Mouse (Mus musculus) MEL (cell line): ENCODE measurements at regions not wholly inside any gene's neighbourhood (a gene's known extent, or its start where the extent isn't known, plus 50 kb on each side); places are given as distances from the start of the nearest gene placed in this dataset.

Source experiments
- DNase-seq: peaks from one replicate; pipeline ENCODE4 v3.0.0; 2011; ENCODE audit warnings: low read depth, low spot score
- H3K27ac ChIP-seq: 2 replicates; pipeline ENCODE4 v1.5.1; 2012; ENCODE audit warnings: low read depth, mild to moderate bottlenecking, control low read depth, low read length, moderate library complexity; ENCODE audit not compliant: control insufficient read depth
- H3K27me3 ChIP-seq, 2 experiments: fragments of 150-350 bp in 1 of 2; sonication (generic) in 1 of 2; 2 replicates each; pipeline ENCODE4 v1.6.1; 2012; ENCODE audit warnings: low read length in 2 of 2, mild to moderate bottlenecking in 2 of 2, improper control_type of control experiment in 1 of 2, moderate library complexity in 1 of 2; ENCODE audit not compliant: insufficient read depth in 2 of 2, control insufficient read depth in 1 of 2
- H3K36me3 ChIP-seq, 2 experiments: 2 replicates each; pipeline ENCODE4 v1.6.1; 2012 to 2014; ENCODE audit warnings: low read length in 2 of 2, improper control_type of control experiment in 1 of 2, inconsistent platforms in 1 of 2, mild to moderate bottlenecking in 1 of 2; ENCODE audit not compliant: insufficient read depth in 2 of 2, control insufficient read depth in 1 of 2
- H3K4me1 ChIP-seq, 2 experiments: fragments of 150-350 bp in 1 of 2; sonication (generic) in 1 of 2; 2 replicates each; pipeline ENCODE4 v1.6.1; 2012; ENCODE audit warnings: low read length in 2 of 2, improper control_type of control experiment in 1 of 2, mild to moderate bottlenecking in 1 of 2; ENCODE audit not compliant: insufficient read depth in 2 of 2, control insufficient read depth in 1 of 2
- H3K4me3 ChIP-seq, 2 experiments: fragments of 150-350 bp in 1 of 2; sonication (generic) in 1 of 2; 2 replicates each; pipeline ENCODE4 v1.5.1; 2012; ENCODE audit warnings: low read depth in 2 of 2, low read length in 2 of 2, mild to moderate bottlenecking in 2 of 2, moderate library complexity in 2 of 2, control low read depth in 1 of 2, improper control_type of control experiment in 1 of 2; ENCODE audit not compliant: control insufficient read depth in 1 of 2, insufficient read depth in 1 of 2
- H3K79me2 ChIP-seq: 2 replicates; pipeline ENCODE4 v1.6.1; 2012; ENCODE audit warnings: mild to moderate bottlenecking, low read length, moderate library complexity; ENCODE audit not compliant: control insufficient read depth, poor library complexity, insufficient read depth
- H3K9ac ChIP-seq: 2 replicates; pipeline ENCODE4 v1.6.1; 2012; ENCODE audit warnings: low read depth, mild to moderate bottlenecking, control low read depth, low read length, moderate library complexity; ENCODE audit not compliant: control insufficient read depth, poor library complexity, severe bottlenecking
- H3K9me3 ChIP-seq: fragments of 150-350 bp; sonication (generic); replicated peaks from 2 replicates; pipeline ENCODE4 v1.6.1; 2012; ENCODE audit warnings: mild to moderate bottlenecking, low read length, improper control_type of control experiment, moderate library complexity; ENCODE audit not compliant: insufficient read depth
- CHD2 ChIP-seq: IDR thresholded peaks from 2 replicates; pipeline ENCODE4 v1.6.1; 2011; ENCODE audit warnings: low read length, improper control_type of control experiment
- CTCF ChIP-seq, 3 experiments: IDR thresholded peaks in 2 of 3; conservative IDR thresholded peaks in 1 of 3; 2 replicates each; pipeline ENCODE4 v1.5.1; 2011 to 2012; ENCODE audit warnings: low read length in 3 of 3, low read depth in 2 of 3, mild to moderate bottlenecking in 2 of 3, improper control_type of control experiment in 1 of 3, inconsistent platforms in 1 of 3, mixed read lengths in 1 of 3, moderate library complexity in 1 of 3; ENCODE audit not compliant: control insufficient read depth in 1 of 3, insufficient read depth in 1 of 3, poor library complexity in 1 of 3, severe bottlenecking in 1 of 3
- E2F4 ChIP-seq: IDR thresholded peaks from 2 replicates; pipeline ENCODE4 v1.6.1; 2011; ENCODE audit warnings: low read depth, low read length, improper control_type of control experiment, borderline replicate concordance
- ELF1 ChIP-seq: IDR thresholded peaks from 2 replicates; pipeline ENCODE4 v1.6.1; 2014; ENCODE audit warnings: low read depth, mild to moderate bottlenecking, inconsistent platforms, low read length, improper control_type of control experiment, moderate library complexity
- EP300 ChIP-seq, 2 experiments: IDR thresholded peaks; 2 replicates each; pipeline ENCODE4 v1.6.1; 2011; ENCODE audit warnings: improper control_type of control experiment in 2 of 2, low read length in 2 of 2, low read depth in 1 of 2, mild to moderate bottlenecking in 1 of 2
- ETS1 ChIP-seq: IDR thresholded peaks from 2 replicates; pipeline ENCODE4 v1.6.1; 2012; ENCODE audit warnings: low read depth, mild to moderate bottlenecking, inconsistent platforms, low read length, improper control_type of control experiment, moderate library complexity
- GABPA ChIP-seq: IDR thresholded peaks from 2 replicates; pipeline ENCODE4 v1.6.1; 2012; ENCODE audit warnings: low read depth, mild to moderate bottlenecking, inconsistent platforms, low read length, improper control_type of control experiment, moderate library complexity
- GATA1 ChIP-seq: IDR thresholded peaks from 2 replicates; pipeline ENCODE4 v1.6.1; 2011; ENCODE audit warnings: low read depth, low read length, improper control_type of control experiment
- JUND ChIP-seq: IDR thresholded peaks from 2 replicates; pipeline ENCODE4 v1.6.1; 2011; ENCODE audit warnings: low read depth, mild to moderate bottlenecking, improper control_type of control experiment, low read length
- KAT2A ChIP-seq: conservative IDR thresholded peaks from 2 replicates; pipeline ENCODE4 v1.6.1; 2012; ENCODE audit warnings: low read depth, low read length, improper control_type of control experiment, inconsistent platforms
- MAX ChIP-seq: IDR thresholded peaks from 2 replicates; pipeline ENCODE4 v1.6.1; 2011; ENCODE audit warnings: low read length, improper control_type of control experiment
- MAZ ChIP-seq: IDR thresholded peaks from 2 replicates; pipeline ENCODE4 v1.6.1; 2012; ENCODE audit warnings: low read depth, mild to moderate bottlenecking, inconsistent platforms, low read length, improper control_type of control experiment
- MEF2A ChIP-seq: IDR thresholded peaks from 2 replicates; pipeline ENCODE4 v1.6.1; 2014; ENCODE audit warnings: low read depth, mild to moderate bottlenecking, inconsistent platforms, low read length, improper control_type of control experiment; ENCODE audit not compliant: poor library complexity, insufficient replicate concordance, severe bottlenecking; ENCODE audit errors: extremely low read depth
- POLR2A ChIP-seq, 2 experiments: IDR thresholded peaks; 2 replicates each; pipeline ENCODE4 v1.6.1; 2011 to 2012; ENCODE audit warnings: low read length in 2 of 2, mild to moderate bottlenecking in 2 of 2, control low read depth in 1 of 2, improper control_type of control experiment in 1 of 2, low read depth in 1 of 2, moderate library complexity in 1 of 2; ENCODE audit not compliant: control insufficient read depth in 1 of 2, insufficient read depth in 1 of 2, poor library complexity in 1 of 2
- POLR2AphosphoS2 ChIP-seq: IDR thresholded peaks from 2 replicates; pipeline ENCODE4 v1.6.1; 2011; ENCODE audit warnings: low read length, improper control_type of control experiment
- RAD21 ChIP-seq: IDR thresholded peaks from 2 replicates; pipeline ENCODE4 v1.6.1; 2011; ENCODE audit warnings: mild to moderate bottlenecking, low read depth, low read length, improper control_type of control experiment
- TAL1 ChIP-seq: IDR thresholded peaks from 2 replicates; pipeline ENCODE4 v1.6.1; 2012; ENCODE audit warnings: mild to moderate bottlenecking, inconsistent platforms, low read length, moderate library complexity, mixed read lengths
- TCF12 ChIP-seq: IDR thresholded peaks from 2 replicates; pipeline ENCODE4 v1.6.1; 2014; ENCODE audit warnings: low read depth, mild to moderate bottlenecking, inconsistent platforms, low read length, improper control_type of control experiment, moderate library complexity
- UBTF ChIP-seq: IDR thresholded peaks from 2 replicates; pipeline ENCODE4 v1.6.1; 2012; ENCODE audit warnings: low read depth, mild to moderate bottlenecking, inconsistent platforms, low read length, improper control_type of control experiment, moderate library complexity, borderline replicate concordance; ENCODE audit not compliant: insufficient read depth
- USF1 ChIP-seq: IDR thresholded peaks from 2 replicates; pipeline ENCODE4 v1.6.1; 2014; ENCODE audit warnings: low read depth, mild to moderate bottlenecking, inconsistent platforms, low read length, improper control_type of control experiment, moderate library complexity
- USF2 ChIP-seq, 2 experiments: IDR thresholded peaks; 2 replicates each; pipeline ENCODE4 v1.6.1; 2011 to 2012; ENCODE audit warnings: improper control_type of control experiment in 2 of 2, low read length in 2 of 2, borderline replicate concordance in 1 of 2, inconsistent platforms in 1 of 2, low read depth in 1 of 2, mild to moderate bottlenecking in 1 of 2; ENCODE audit not compliant: insufficient read depth in 1 of 2
- ZKSCAN1 ChIP-seq: IDR thresholded peaks from 2 replicates; pipeline ENCODE4 v1.6.1; 2012; ENCODE audit warnings: low read depth, mild to moderate bottlenecking, inconsistent platforms, low read length, improper control_type of control experiment, moderate library complexity
- ZMIZ1 ChIP-seq: IDR thresholded peaks from 2 replicates; pipeline ENCODE4 v1.6.1; 2012; ENCODE audit warnings: low read depth, mild to moderate bottlenecking, inconsistent platforms, low read length, improper control_type of control experiment, moderate library complexity
- ZNF384 ChIP-seq: IDR thresholded peaks from 2 replicates; pipeline ENCODE4 v1.6.1; 2012; ENCODE audit warnings: low read depth, mild to moderate bottlenecking, inconsistent platforms, low read length, improper control_type of control experiment

DNA sequence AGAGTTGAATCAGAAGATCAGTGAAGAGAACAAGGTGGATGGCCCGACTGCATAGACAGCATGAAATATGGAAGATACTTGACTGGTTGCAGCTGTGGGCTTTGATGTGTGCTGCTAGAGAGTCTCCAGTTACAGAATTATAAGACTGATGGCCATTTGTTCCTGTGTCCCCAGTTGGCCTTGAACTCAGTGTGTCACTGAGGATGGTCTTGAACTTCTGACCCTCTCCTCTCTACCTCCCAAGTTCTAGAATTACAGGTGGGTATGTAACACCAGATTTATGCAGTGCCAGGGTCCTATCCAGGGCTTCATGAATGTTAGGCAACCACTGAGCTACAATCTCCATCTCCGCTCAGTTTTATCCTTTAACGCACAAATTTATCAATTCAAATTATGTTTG lies 146.1 kb downstream of the Basp1 start:
- no peak for DNase-seq

DNA sequence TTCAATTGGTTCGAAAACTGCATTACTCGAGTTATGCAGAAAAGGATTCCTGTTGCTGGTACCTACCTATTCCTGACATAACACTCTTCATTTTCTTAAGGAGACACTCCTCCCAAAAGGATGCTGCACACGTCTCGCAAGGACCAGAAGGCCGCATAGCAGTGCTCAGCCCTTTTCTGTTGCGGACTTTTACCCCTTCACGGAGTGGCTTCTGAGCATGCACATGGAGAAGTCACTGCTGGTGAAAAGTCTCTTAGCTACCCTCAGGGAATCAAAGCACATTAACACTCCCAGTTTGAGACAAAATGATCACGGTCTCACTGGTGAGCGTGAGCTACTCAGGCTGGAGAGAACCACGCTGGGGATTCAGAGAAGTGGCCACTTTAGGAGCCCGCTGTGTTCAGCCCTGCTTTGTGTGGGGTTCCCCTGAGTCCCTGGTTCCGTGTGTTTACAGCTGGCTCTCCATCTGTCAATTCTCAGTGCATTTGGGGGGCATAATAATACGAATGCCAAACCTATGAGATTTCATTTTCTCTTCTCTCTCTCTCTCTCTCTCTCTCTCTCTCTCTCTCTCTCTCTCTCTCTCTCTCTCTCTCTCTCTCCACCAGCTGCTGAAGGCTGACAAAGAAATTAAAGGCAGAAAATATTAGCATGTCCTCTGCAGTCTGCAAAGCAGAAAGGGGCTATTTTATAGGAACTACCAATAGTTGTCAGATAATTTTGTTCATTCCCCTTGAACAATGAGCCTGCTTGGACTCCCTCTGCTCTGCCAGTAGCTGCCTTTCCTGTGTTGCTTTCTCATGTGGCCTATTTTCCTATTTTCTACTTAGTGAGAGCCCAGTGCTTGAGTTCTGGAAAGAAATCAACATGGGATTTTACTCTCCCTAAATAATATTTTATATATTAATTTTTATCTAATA lies 160.7 kb downstream of the Basp1 start:
- Histone ChIP-seq H3K79me2 (no peaks in the 10 kb centered on the region), H3K4me1 (no peaks in the 10 kb centered on the region), H3K27me3 (no peaks in the 10 kb centered on the region), H3K27ac (no peak overlapping the region), H3K9ac (no peak overlapping the region), H3K36me3 (no peaks in the 10 kb centered on the region), H3K9me3 (no peaks in the 10 kb centered on the region), H3K4me3 (no peak overlapping the region)
- no peak for TF ChIP-seq ZMIZ1
- no peak for TF ChIP-seq ZNF384
- DNase-seq = no peak

More for the DNA sequence above, 146.1 kb downstream of the Basp1 start:
- Histone ChIP-seq H3K9me3 (no peaks in the 10 kb centered on the region), H3K9ac (no peak overlapping the region), H3K4me1 (peaks cover 0 to 5% of the 10 kb centered on the region in 2 experiments), H3K36me3 (no peaks in the 10 kb centered on the region), H3K79me2 (no peaks in the 10 kb centered on the region), H3K27me3 (no peaks in the 10 kb centered on the region), H3K4me3 (no peak overlapping the region), H3K27ac (no peak overlapping the region)
- no peak for TF ChIP-seq TAL1
- no peak for TF ChIP-seq KAT2A
- no peak for TF ChIP-seq UBTF
- no peak for TF ChIP-seq ZKSCAN1
- no peak for TF ChIP-seq GABPA
- TF ChIP-seq EP300 (IDR thresholded peaks at IDR 0.05; ENCODE audit: low read depth in 1 of 2, low read length in 2 of 2) = no peak
- no peak for TF ChIP-seq JUND
- no peak for TF ChIP-seq POLR2AphosphoS2

GRCm38 (mm10) chr15:25245631-25246030 lies 167.9 kb downstream of the Basp1 start:
- no peaks in the 10 kb centered on the region for H3K36me3 ChIP-seq
- H3K27me3 ChIP-seq = no peaks in the 10 kb centered on the region
- no peak for DNase-seq
- no peak overlapping the region for H3K27ac ChIP-seq
- H3K4me1 ChIP-seq = no peaks in the 10 kb centered on the region
- H3K4me3 ChIP-seq = no peak overlapping the region
- no peaks in the 10 kb centered on the region for H3K9me3 ChIP-seq
- no peak overlapping the region for H3K9ac ChIP-seq
- no peaks in the 10 kb centered on the region for H3K79me2 ChIP-seq
- TF ChIP-seq ELF1 (no peak), UBTF (no peak), E2F4 (no peak), USF1 (no peak), MAX (no peak), ETS1 (no peak), ZNF384 (no peak), TCF12 (no peak), POLR2AphosphoS2 (no peak), CHD2 (no peak), USF2 (IDR thresholded peaks at IDR 0.05; ENCODE audit: borderline replicate concordance in 1 of 2, insufficient read depth in 1 of 2, low read depth in 1 of 2, low read length in 2 of 2) (no peak), RAD21 (no peak), MAZ (no peak), GATA1 (no peak), POLR2A (IDR thresholded peaks at IDR 0.05; ENCODE audit: control insufficient read depth in 1 of 2, insufficient read depth in 1 of 2, low read depth in 1 of 2, low read length in 2 of 2, poor library complexity in 1 of 2) (no peak), JUND (no peak), CTCF (IDR thresholded peaks at IDR 0.05 in 2 of 3, conservative IDR thresholded peaks at IDR 0.05 in 1 of 3; ENCODE audit: control insufficient read depth in 1 of 3, insufficient read depth in 1 of 3, low read depth in 2 of 3, low read length in 3 of 3, poor library complexity in 1 of 3, severe bottlenecking in 1 of 3) (no peak), MEF2A (no peak)
